Mouse (Mus musculus): ENCODE measurements around the gene Aicda. TPM values are rescaled to one million over a fixed set of nuclear protein-coding genes. Genes with fewer than 3 reads are reported as not detected.

Aicda gene
- polyA plus RNA-seq, 1 experiment from 2014 or later: 0.14 TPM

DNA sequence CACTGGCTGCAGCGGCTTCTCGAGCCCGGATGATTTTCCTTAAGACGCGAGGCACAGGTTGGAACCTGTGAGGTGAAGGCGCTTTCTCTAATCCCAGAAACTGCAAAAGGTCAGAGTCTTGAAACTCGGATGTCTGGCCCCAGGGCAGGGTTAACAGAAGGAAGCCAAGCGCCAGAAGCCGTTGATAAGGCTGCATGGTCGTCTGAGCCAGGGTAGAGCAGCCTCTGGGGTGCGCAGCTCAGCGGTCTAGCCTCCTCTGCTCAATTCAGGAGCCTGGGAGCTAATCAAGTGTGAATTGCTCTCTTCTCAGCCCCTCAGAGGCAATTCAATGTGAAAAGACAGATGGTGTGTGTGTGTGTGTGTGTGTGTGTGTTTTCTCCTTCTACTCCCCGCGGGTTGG, 56.2 kb downstream of the Aicda start, which contains the start of gene Gdf3:
TSS of gene Gdf3 (minus strand) at position 317 of the 400 bp plus-strand sequence.
- no peak for ATAC-seq (ENCODE audit: insufficient read depth, low FRiP score)
- WGBS: 44% methylated on average over 14 of the region's 14 CpGs
- H3K4me2 ChIP-seq (ENCODE audit: low read depth, low read length): no peak within 1 kb of the TSS

GRCm38 (mm10) chr6:122612426-122612825, 58.8 kb downstream of the Aicda start:
- no peak overlapping the region for H3K4me2 ChIP-seq (ENCODE audit: low read depth, low read length)
- H3K27ac ChIP-seq (ENCODE audit: low read length): no peak overlapping the region
- H3K27me3 ChIP-seq (ENCODE audit: control insufficient read depth, insufficient read depth, low read length): no peaks in the 10 kb centered on the region
- H3K36me3 ChIP-seq (ENCODE audit: control insufficient read depth, insufficient read depth, low read length): no peaks in the 10 kb centered on the region
- no peak overlapping the region for H3K4me3 ChIP-seq (replicated peaks; ENCODE audit: low read length)
- no peaks in the 10 kb centered on the region for H3K4me1 ChIP-seq (ENCODE audit: control insufficient read depth, insufficient read depth, low read length)
- no peaks in the 10 kb centered on the region for H3K9me3 ChIP-seq (replicated peaks; ENCODE audit: control insufficient read depth, low read length)
- ATAC-seq (ENCODE audit: insufficient read depth, low FRiP score): no peak
- WGBS: 81% methylated on average over 4 of the region's 4 CpGs
- no peak overlapping the region for H3K9ac ChIP-seq (ENCODE audit: low read length)

More for the DNA sequence above, 56.2 kb downstream of the Aicda start, which contains the start of gene Gdf3:
- no peaks in the 10 kb centered on the region for H3K36me3 ChIP-seq (ENCODE audit: control insufficient read depth, insufficient read depth, low read length)
- no peaks in the 10 kb centered on the region for H3K9me3 ChIP-seq (replicated peaks; ENCODE audit: control insufficient read depth, low read length)
- H3K4me1 ChIP-seq (ENCODE audit: control insufficient read depth, insufficient read depth, low read length): no peaks in the 10 kb centered on the region
- no peak within 1 kb of the TSS for H3K9ac ChIP-seq (ENCODE audit: low read length)
- no peak within 1 kb of the TSS for H3K27ac ChIP-seq (ENCODE audit: low read length)
- H3K27me3 ChIP-seq (ENCODE audit: control insufficient read depth, insufficient read depth, low read length): no peaks in the 10 kb centered on the region
- no peak within 1 kb of the TSS for H3K4me3 ChIP-seq (replicated peaks; ENCODE audit: low read length)

Other genes with a start within 250 kb of the Aicda start
- 132 and 137 TPM in 2 replicates for gene M6pr, start 245.1 kb upstream of the Aicda start, polyA plus RNA-seq (2015; fragmentation: Nextera tagmentation; extraction: Ambion mirVana)
- gene Phc1, start 213.2 kb upstream of the Aicda start, polyA plus RNA-seq (2015; fragmentation: Nextera tagmentation; extraction: Ambion mirVana): 10.3 and 11.0 TPM in 2 replicates
- 6.6 and 7.3 TPM in 2 replicates for gene Rimklb, start 55.0 kb upstream of the Aicda start, polyA plus RNA-seq (2015; fragmentation: Nextera tagmentation; extraction: Ambion mirVana)
- 86.4 and 115 TPM in 2 replicates for gene Mfap5, start 48.0 kb upstream of the Aicda start, polyA plus RNA-seq (2015; fragmentation: Nextera tagmentation; extraction: Ambion mirVana)
- gene Apobec1, start 48.6 kb downstream of the Aicda start, polyA plus RNA-seq (2015; fragmentation: Nextera tagmentation; extraction: Ambion mirVana): 6.1 and 6.2 TPM in 2 replicates
- 0.14 and 0.18 TPM in 2 replicates for gene Gdf3, start 56.3 kb downstream of the Aicda start, polyA plus RNA-seq (2015; fragmentation: Nextera tagmentation; extraction: Ambion mirVana)
- not detected in 2 replicates for gene Dppa3, start 72.6 kb downstream of the Aicda start, polyA plus RNA-seq (2015; fragmentation: Nextera tagmentation; extraction: Ambion mirVana)
- 0.14 and 0.22 TPM in 2 replicates for gene Nanog, start 153.7 kb downstream of the Aicda start, polyA plus RNA-seq (2015; fragmentation: Nextera tagmentation; extraction: Ambion mirVana)
- 11.2 and 12.1 TPM in 2 replicates for gene Slc2a3, start 247.8 kb downstream of the Aicda start, polyA plus RNA-seq (2015; fragmentation: Nextera tagmentation; extraction: Ambion mirVana)

All from stomach, embryonic 16.5 days (tissue).